Mouse (Mus musculus) kidney, adult 2 months (tissue): Measurements from ENCODE around the gene Cphx3.
"Not testable (repeated sequence)": the region's sequence is repeated elsewhere in the genome, so short reads cannot be mapped to it uniquely, and the experiment has no call there.

Experiments
- CTCF ChIP-seq: fragments of 200-500 bp; conservative IDR thresholded peaks from 2 replicates; pipeline ENCODE4 v1.5.1; 2011; ENCODE audit warnings: low read depth, mild to moderate bottlenecking, control low read depth, low read length, moderate library complexity, mixed read lengths; ENCODE audit not compliant: insufficient read depth, insufficient read length
- POLR2A ChIP-seq: fragments of 200-500 bp; IDR thresholded peaks from one replicate; pipeline ENCODE4 v1.6.1; 2011; ENCODE audit warnings: low read depth, low read length, control low read depth

DNA sequence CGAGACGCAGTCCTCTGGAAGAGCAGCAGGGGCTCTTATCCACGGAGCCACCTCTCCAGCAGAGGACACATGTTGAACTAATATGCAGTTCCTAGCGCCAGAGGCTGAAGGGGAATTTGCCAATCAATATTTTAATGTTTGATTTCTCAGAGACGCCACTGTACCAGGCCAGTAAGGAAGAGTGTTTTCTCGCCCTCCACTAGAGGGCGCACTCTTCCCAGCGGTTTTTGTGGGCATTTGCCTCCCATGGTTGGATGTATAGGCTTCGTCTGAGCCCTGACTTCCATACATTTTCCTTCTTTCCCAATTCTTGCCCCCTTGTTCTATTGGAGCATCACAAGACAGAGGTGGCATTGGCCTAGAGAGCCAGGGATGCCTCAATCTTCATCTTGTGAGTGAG lies 104.5 kb downstream of the Cphx3 start:
- TF ChIP-seq CTCF, POLR2A: not testable (repeated sequence)
